Mouse (Mus musculus): Measurements from ENCODE around the gene Daxx.

GRCm38 (mm10) chr17:33909869-33910250, 646 bp downstream of the Daxx start:
- no peak for TF ChIP-seq CTCF (IDR thresholded peaks at IDR 0.05; ENCODE audit: borderline replicate concordance, control insufficient read depth, extremely low read depth, insufficient read depth, low read length, poor library complexity)
- no peak; the same call in 1 of the 2 replicates for TF ChIP-seq POLR2A (IDR thresholded peaks at IDR 0.05; ENCODE audit: control insufficient read depth, extremely low read depth, insufficient read depth, low read length, poor library complexity)

All from thymus, adult 2 months (tissue).